Mouse (Mus musculus) G1E (cell line): ENCODE data around the gene Hist2h3b.
"Not testable (repeated sequence)": the region's sequence is repeated elsewhere in the genome, so short reads cannot be mapped to it uniquely, and the experiment has no call there.

Source experiments
- CTCF ChIP-seq: IDR thresholded peaks from 2 replicates; pipeline ENCODE4 v1.5.1; 2012; ENCODE audit warnings: low read depth, low read length, inconsistent platforms, mixed read lengths
- GATA1 ChIP-seq: IDR thresholded peaks from 2 replicates; pipeline ENCODE4 v1.6.1; 2012; ENCODE audit warnings: borderline replicate concordance, low read length, inconsistent platforms, mixed read lengths
- GATA2 ChIP-seq: IDR thresholded peaks from 2 replicates; pipeline ENCODE4 v1.6.1; 2012; ENCODE audit warnings: low read depth, low read length, inconsistent platforms, borderline replicate concordance
- POLR2AphosphoS5 ChIP-seq: IDR thresholded peaks from 2 replicates; pipeline ENCODE4 v1.6.1; 2012; ENCODE audit warnings: low read depth, low read length, inconsistent platforms; ENCODE audit not compliant: insufficient replicate concordance
- TAL1 ChIP-seq: conservative IDR thresholded peaks from 2 replicates; pipeline ENCODE4 v1.6.1; 2012; ENCODE audit warnings: low read depth, low read length, inconsistent platforms, mixed read lengths

DNA sequence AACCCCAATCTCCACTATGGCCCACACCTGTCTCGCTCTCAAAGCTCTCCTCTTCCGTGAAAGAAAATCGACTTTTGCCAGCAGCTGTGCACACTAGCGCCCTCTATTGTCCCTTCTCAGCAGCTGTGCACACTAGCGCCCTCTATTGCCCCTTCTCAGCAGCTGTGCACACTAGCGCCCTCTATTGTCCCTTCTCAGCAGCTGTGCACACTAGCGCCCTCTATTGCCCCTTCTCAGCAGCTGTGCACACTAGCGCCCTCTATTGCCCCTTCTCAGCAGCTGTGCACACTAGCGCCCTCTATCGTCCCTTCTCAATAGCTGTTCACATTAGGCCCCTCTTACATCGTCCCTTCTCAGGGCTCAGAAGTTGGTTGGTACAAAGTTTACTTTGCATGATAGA is 18.9 kb downstream of the Hist2h3b start:
- TF ChIP-seq TAL1, GATA1, POLR2AphosphoS5, GATA2: not testable (repeated sequence)
- peak; percentile 44; the same call in 1 of the 2 replicates for TF ChIP-seq CTCF
